Mouse (Mus musculus) heart, embryonic 11.5 days (tissue): ENCODE data around the gene Dgcr6. TPM values are rescaled to one million over a fixed set of nuclear protein-coding genes. Genes with fewer than 3 reads are reported as not detected.
A peak's percentile ranks its signal among the peaks of the same experiment; 100 is the strongest.

ENCODE experiments used
- ATAC-seq: fragments of 200-750 bp; cut with Nextera tagmentation; replicated peaks from 2 replicates; pipeline ENCODE4 v1.8.0; 2017; ENCODE audit warnings: moderate library complexity; ENCODE audit not compliant: insufficient number of reproducible peaks, low FRiP score, low TSS enrichment
- H3K27ac ChIP-seq: fragments of 300-500 bp; sonication (generic); 2 replicates; pipeline ENCODE4 v1.5.1; 2014; ENCODE audit warnings: mild to moderate bottlenecking, low read depth, low read length
- H3K27me3 ChIP-seq: fragments of 300-500 bp; sonication (generic); 2 replicates; pipeline ENCODE4 v1.6.1; 2014; ENCODE audit warnings: mild to moderate bottlenecking, low read length, mixed read lengths; ENCODE audit not compliant: control insufficient read depth, insufficient read depth
- H3K36me3 ChIP-seq: fragments of 300-500 bp; sonication (generic); 2 replicates; pipeline ENCODE4 v1.6.1; 2014; ENCODE audit warnings: mild to moderate bottlenecking, low read length, moderate library complexity, mixed read lengths; ENCODE audit not compliant: control insufficient read depth, insufficient read depth
- H3K4me1 ChIP-seq: fragments of 300-500 bp; sonication (generic); 2 replicates; pipeline ENCODE4 v1.6.1; 2014; ENCODE audit warnings: low read length; ENCODE audit not compliant: control insufficient read depth, insufficient read depth
- H3K4me2 ChIP-seq: fragments of 300-500 bp; sonication (generic); 2 replicates; pipeline ENCODE4 v1.6.1; 2014; ENCODE audit warnings: mild to moderate bottlenecking, moderate library complexity
- H3K4me3 ChIP-seq: fragments of 300-500 bp; sonication (generic); 2 replicates; pipeline ENCODE4 v1.5.1; 2014; ENCODE audit warnings: low read depth, low read length
- H3K9ac ChIP-seq: fragments of 300-500 bp; sonication (generic); 2 replicates; pipeline ENCODE4 v1.6.1; 2014; ENCODE audit warnings: mild to moderate bottlenecking, low read depth, low read length, moderate library complexity
- H3K9me3 ChIP-seq: fragments of 300-500 bp; sonication (generic); replicated peaks from 2 replicates; pipeline ENCODE4 v1.6.1; 2016; ENCODE audit warnings: low read length; ENCODE audit not compliant: control insufficient read depth
- WGBS: fragments of 180-500 bp; shearing (Covaris S2); extraction: QIAGEN DNeasy Blood & Tissue Kit; methylation state at CpG from one replicate; pipeline ENCODE4 v1.1.7; 2014; ENCODE audit not compliant: insufficient replicate concordance; 5-methylcytosine and 5-hydroxymethylcytosine counted together
- polyA plus RNA-seq: library from polyadenylated mRNA; unstranded; fragments of >200 nt; fragmentation: Nextera tagmentation; extraction: Ambion mirVana; gene quantifications from 2 replicates; pipeline ENCODE4 v1.2.1, GENCODE M21; 2014

Dgcr6 gene
- polyA plus RNA-seq, 1 experiment from 2014 or later = 64.7 TPM

GRCm38 (mm10) chr16:18059243-18059642, 6.6 kb downstream of the Dgcr6 start:
- no peak overlapping the region for H3K27ac ChIP-seq
- no peak overlapping the region for H3K9ac ChIP-seq
- H3K27me3 ChIP-seq = no peaks in the 10 kb centered on the region
- H3K4me3 ChIP-seq = no peak overlapping the region
- no peaks in the 10 kb centered on the region for H3K9me3 ChIP-seq
- WGBS = 68% methylated on average over 10 of the region's 10 CpGs
- no peak for ATAC-seq
- H3K36me3 ChIP-seq = no peaks in the 10 kb centered on the region
- H3K4me1 ChIP-seq = 0 out of 2 replicates have a peak, but pooled peaks cover 4% of the 10 kb centered on the region
- no peak overlapping the region for H3K4me2 ChIP-seq

GRCm38 (mm10) chr16:18061201-18061600, 8.5 kb downstream of the Dgcr6 start:
- Histone ChIP-seq H3K4me1 (no peaks in the 10 kb centered on the region), H3K27ac (no peak overlapping the region), H3K4me3 (no peak overlapping the region), H3K9ac (no peak overlapping the region), H3K36me3 (no peaks in the 10 kb centered on the region), H3K9me3 (no peaks in the 10 kb centered on the region), H3K27me3 (no peaks in the 10 kb centered on the region), H3K4me2 (no peak overlapping the region)
- 79% methylated on average over 11 of the region's 11 CpGs for WGBS
- no peak for ATAC-seq

- Histone ChIP-seq H3K27ac (peak overlapping the region; percentile 82), H3K27me3 (no peaks in the 10 kb centered on the region), H3K4me1 (peaks cover 5% of the 10 kb centered on the region; the same call in 1 of the 2 replicates), H3K4me2 (peak overlapping the region; percentile 81), H3K9ac (peak overlapping the region; percentile 75), H3K9me3 (no peaks in the 10 kb centered on the region), H3K36me3 (no peaks in the 10 kb centered on the region), H3K4me3 (peak overlapping the region; percentile 86)
- under 1% methylated on average over 61 of the region's 81 CpGs for WGBS
- ATAC-seq = peak; percentile 94
Measured at GRCm38 (mm10) chr16:18066060-18067009, 13.7 kb downstream of the Dgcr6 start.

DNA sequence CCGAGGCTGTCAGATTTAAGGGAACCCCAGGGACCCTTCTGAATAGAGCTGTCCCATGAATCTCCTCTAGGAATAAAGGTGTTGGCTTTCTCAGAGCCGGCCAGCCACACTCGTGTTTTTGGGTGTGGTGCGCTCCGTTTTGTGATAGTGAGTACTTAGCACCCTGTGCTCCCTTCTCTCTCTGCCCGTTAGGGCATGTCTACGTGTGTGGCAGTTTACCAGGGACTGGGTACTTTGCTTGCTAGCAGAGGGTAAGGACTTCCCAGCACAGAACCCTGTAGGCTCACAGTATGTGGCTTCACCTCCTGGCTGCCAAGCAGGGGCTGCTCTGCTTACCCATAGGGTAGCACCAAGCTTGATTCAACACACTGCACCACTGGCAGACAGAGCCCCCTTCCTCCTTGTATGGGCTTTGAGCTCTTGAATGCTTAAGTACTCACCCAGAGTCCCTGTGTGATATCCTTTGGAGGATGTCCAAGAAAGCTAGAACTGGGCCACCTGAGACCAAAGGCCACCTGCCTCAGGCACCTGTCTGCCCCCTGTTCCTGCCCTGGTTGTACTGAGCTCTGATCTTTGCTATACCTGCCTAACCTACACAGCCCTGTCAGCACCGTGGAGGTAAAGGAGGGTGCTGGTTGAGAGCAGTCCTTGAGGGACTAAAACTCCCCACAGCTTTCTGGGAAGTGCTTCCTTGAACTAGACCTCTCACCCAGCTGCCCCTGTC, 16.2 kb downstream of the Dgcr6 start:
- WGBS = 80% methylated on average over 8 of the region's 8 CpGs
- H3K9me3 ChIP-seq = no peaks in the 10 kb centered on the region
- H3K4me2 ChIP-seq = no peak overlapping the region
- H3K27me3 ChIP-seq = no peaks in the 10 kb centered on the region
- ATAC-seq = no peak
- H3K4me3 ChIP-seq = no peak overlapping the region
- H3K4me1 ChIP-seq = peaks cover 6% of the 10 kb centered on the region; the same call in 1 of the 2 replicates
- no peak overlapping the region for H3K27ac ChIP-seq
- H3K36me3 ChIP-seq = peaks cover 7% of the 10 kb centered on the region; the same call in 1 of the 2 replicates
- no peak overlapping the region for H3K9ac ChIP-seq

GRCm38 (mm10) chr16:18070798-18071197, 18.1 kb downstream of the Dgcr6 start:
- Histone ChIP-seq H3K9me3 (no peaks in the 10 kb centered on the region), H3K27me3 (no peaks in the 10 kb centered on the region), H3K9ac (no peak overlapping the region), H3K4me2 (no peak overlapping the region), H3K36me3 (peaks cover 7% of the 10 kb centered on the region; the same call in 1 of the 2 replicates), H3K4me1 (peaks cover 8% of the 10 kb centered on the region; the same call in 1 of the 2 replicates), H3K4me3 (no peak overlapping the region), H3K27ac (no peak overlapping the region)
- no peak for ATAC-seq
- 91% methylated on average over 5 of the region's 5 CpGs for WGBS

DNA sequence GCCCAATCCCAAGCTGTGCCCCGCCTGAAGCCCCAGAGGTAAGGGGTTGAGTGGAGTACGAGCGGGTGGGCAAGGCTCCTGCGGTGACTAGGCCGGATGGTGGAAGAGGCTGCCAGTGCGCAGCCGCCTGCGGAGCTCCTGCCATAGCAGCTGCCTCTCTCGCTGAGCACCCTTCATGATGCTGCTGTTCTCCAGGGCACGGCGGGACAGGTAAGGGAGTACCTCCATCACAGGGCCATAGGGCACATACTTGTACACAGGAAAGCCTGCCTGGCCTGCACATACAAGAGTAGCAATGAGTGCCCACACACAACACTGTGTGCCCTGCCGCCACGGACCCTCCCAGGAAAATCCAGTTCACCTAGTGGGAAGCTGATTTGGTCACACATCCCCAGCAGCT, 19.4 kb downstream of the Dgcr6 start:
- WGBS = 91% methylated on average over 13 of the region's 13 CpGs
- H3K9me3 ChIP-seq = no peaks in the 10 kb centered on the region
- ATAC-seq = no peak
- peaks cover 6% of the 10 kb centered on the region; the same call in 1 of the 2 replicates for H3K4me1 ChIP-seq
- H3K4me3 ChIP-seq = no peak overlapping the region
- H3K27me3 ChIP-seq = no peaks in the 10 kb centered on the region
- H3K27ac ChIP-seq = no peak overlapping the region
- no peak overlapping the region for H3K4me2 ChIP-seq
- no peak overlapping the region for H3K9ac ChIP-seq
- peaks cover 7% of the 10 kb centered on the region; the same call in 1 of the 2 replicates for H3K36me3 ChIP-seq

GRCm38 (mm10) chr16:18073259-18073962, 20.8 kb downstream of the Dgcr6 start:
- H3K4me3 ChIP-seq = no peak overlapping the region
- H3K9me3 ChIP-seq = no peaks in the 10 kb centered on the region
- H3K9ac ChIP-seq = no peak overlapping the region
- no peak overlapping the region for H3K4me2 ChIP-seq
- H3K4me1 ChIP-seq = 0 out of 2 replicates have a peak, but pooled peaks cover 3% of the 10 kb centered on the region
- no peak for ATAC-seq
- peaks cover 7% of the 10 kb centered on the region; the same call in 1 of the 2 replicates for H3K36me3 ChIP-seq
- WGBS = 72% methylated on average over 9 of the region's 9 CpGs
- H3K27me3 ChIP-seq = no peaks in the 10 kb centered on the region
- H3K27ac ChIP-seq = no peak overlapping the region

- H3K9me3 ChIP-seq = no peaks in the 10 kb centered on the region
- ATAC-seq = no peak
- 0 out of 2 replicates have a peak, but pooled peaks cover 3% of the 10 kb centered on the region for H3K4me1 ChIP-seq
- no peak overlapping the region for H3K4me3 ChIP-seq
- no peaks in the 10 kb centered on the region for H3K27me3 ChIP-seq
- H3K36me3 ChIP-seq = peaks cover 7% of the 10 kb centered on the region; the same call in 1 of the 2 replicates
- no peak overlapping the region for H3K9ac ChIP-seq
- no peak overlapping the region for H3K4me2 ChIP-seq
- no peak overlapping the region for H3K27ac ChIP-seq
- WGBS = 78% methylated on average over 5 of the region's 5 CpGs
Measured at GRCm38 (mm10) chr16:18074611-18075010, 22.0 kb downstream of the Dgcr6 start.
